Mouse (Mus musculus): ENCODE results near the gene Rtn4.
A peak's percentile ranks its signal among the peaks of the same experiment; 100 is the strongest.

GRCm38 (mm10) chr11:29779409-29780026 is 86.8 kb downstream of the Rtn4 start:
- TF ChIP-seq MAX (IDR thresholded peaks at IDR 0.05; ENCODE audit: low read length) = no peak; the same call in 1 of the 2 replicates
- no peak for TF ChIP-seq CTCF (conservative IDR thresholded peaks at IDR 0.05 in 1 of 2, IDR thresholded peaks at IDR 0.05 in 1 of 2; ENCODE audit: low read depth in 2 of 2, low read length in 2 of 2)
- peak; percentile 95 for TF ChIP-seq EP300 (IDR thresholded peaks at IDR 0.05; ENCODE audit: low read length)
- TF ChIP-seq POLR2A (IDR thresholded peaks at IDR 0.05; ENCODE audit: low read depth, low read length) = peak; percentile 25; the same call in 1 of the 2 replicates
- TF ChIP-seq KAT2A (IDR thresholded peaks at IDR 0.05; ENCODE audit: insufficient replicate concordance, low read length) = no peak
- TF ChIP-seq ZKSCAN1 (IDR thresholded peaks at IDR 0.05; ENCODE audit: borderline replicate concordance, low read depth, low read length) = no peak
- no peak for TF ChIP-seq USF2 (conservative IDR thresholded peaks at IDR 0.05; ENCODE audit: low read depth, low read length)
- peak; percentile 75; the same call in 1 of the 2 replicates for TF ChIP-seq TBP (conservative IDR thresholded peaks at IDR 0.05; ENCODE audit: low read depth, low read length)
